Mouse (Mus musculus): ENCODE results near the gene Lekr1.

GRCm38 (mm10) chr3:65828020-65828419, 162.0 kb downstream of the Lekr1 start:
- TF ChIP-seq CTCF (IDR thresholded peaks at IDR 0.05; ENCODE audit: low read depth) (no peak), EP300 (optimal IDR thresholded peaks at IDR 0.05) (no peak)
